Mouse (Mus musculus) intestine, embryonic 16.5 days (tissue): ENCODE results near the gene Efnb2. TPM values are rescaled to one million over a fixed set of nuclear protein-coding genes. Genes with fewer than 3 reads are reported as not detected.
A peak's percentile ranks its signal among the peaks of the same experiment; 100 is the strongest.

Source experiments
- ATAC-seq: fragments of 200-750 bp; cut with Nextera tagmentation; 2 replicates; pipeline ENCODE4 v1.8.0; 2017; ENCODE audit warnings: moderate TSS enrichment, moderate library complexity
- H3K27ac ChIP-seq: fragments of 300-500 bp; sonication (generic); 2 replicates; pipeline ENCODE4 v1.5.1; 2014; ENCODE audit warnings: mild to moderate bottlenecking, low read length
- H3K27me3 ChIP-seq: fragments of 300-500 bp; sonication (generic); replicated peaks from 2 replicates; pipeline ENCODE4 v1.6.1; 2014; ENCODE audit warnings: low read length, control low read depth, mixed read lengths; ENCODE audit not compliant: control insufficient read depth, insufficient read depth
- H3K36me3 ChIP-seq: fragments of 300-500 bp; sonication (generic); 2 replicates; pipeline ENCODE4 v1.6.1; 2014; ENCODE audit warnings: low read length, control low read depth; ENCODE audit not compliant: control insufficient read depth, insufficient read depth
- H3K4me1 ChIP-seq: fragments of 300-500 bp; sonication (generic); 2 replicates; pipeline ENCODE4 v1.6.1; 2014; ENCODE audit warnings: low read length, control low read depth, mixed read lengths; ENCODE audit not compliant: control insufficient read depth, insufficient read depth
- H3K4me2 ChIP-seq: fragments of 300-500 bp; sonication (generic); 2 replicates; pipeline ENCODE4 v1.6.1; 2014; ENCODE audit warnings: low read depth, low read length, control low read depth
- H3K4me3 ChIP-seq: fragments of 300-500 bp; sonication (generic); 2 replicates; pipeline ENCODE4 v1.5.1; 2014; ENCODE audit warnings: mild to moderate bottlenecking, low read length
- H3K9ac ChIP-seq: fragments of 300-500 bp; sonication (generic); 2 replicates; pipeline ENCODE4 v1.6.1; 2014; ENCODE audit warnings: low read depth, low read length
- H3K9me3 ChIP-seq: fragments of 300-500 bp; sonication (generic); 2 replicates; pipeline ENCODE4 v1.6.1; 2016; ENCODE audit warnings: low read length, control low read depth; ENCODE audit not compliant: control insufficient read depth
- WGBS: fragments of 180-500 bp; shearing (Covaris S2); extraction: QIAGEN DNeasy Blood & Tissue Kit; methylation state at CpG from one replicate; pipeline ENCODE4 v1.1.7; 2014; 5-methylcytosine and 5-hydroxymethylcytosine counted together
- polyA plus RNA-seq: library from polyadenylated mRNA; unstranded; fragments of >200 nt; fragmentation: Nextera tagmentation; extraction: Ambion mirVana; gene quantifications from 2 replicates; pipeline ENCODE4 v1.2.1, GENCODE M21; 2015

Efnb2 gene
- polyA plus RNA-seq, 1 experiment from 2014 or later, result 4.9 TPM

- peaks cover 15% of the 10 kb centered on the region; the same call in 1 of the 2 replicates for H3K36me3 ChIP-seq
- no peak for ATAC-seq
These were observed 38.6 kb downstream of the Efnb2 start for GRCm38 (mm10) chr8:8622476-8622875.

GRCm38 (mm10) chr8:8622031-8622430 lies 39.0 kb downstream of the Efnb2 start:
- no peaks in the 10 kb centered on the region for H3K9me3 ChIP-seq
- no peak for ATAC-seq
- peaks cover 15% of the 10 kb centered on the region; the same call in 1 of the 2 replicates for H3K36me3 ChIP-seq
- WGBS, result 89% methylated on average over 12 of the region's 12 CpGs
- H3K27me3 ChIP-seq, result no peaks in the 10 kb centered on the region
- no peaks in the 10 kb centered on the region for H3K4me1 ChIP-seq
- H3K4me2 ChIP-seq, result no peak overlapping the region
- no peak overlapping the region for H3K9ac ChIP-seq
- H3K4me3 ChIP-seq, result no peak overlapping the region
- H3K27ac ChIP-seq, result no peak overlapping the region

More at GRCm38 (mm10) chr8:8622476-8622875, 38.6 kb downstream of the Efnb2 start:
- Histone ChIP-seq H3K9me3 (no peaks in the 10 kb centered on the region), H3K4me2 (no peak overlapping the region), H3K4me1 (no peaks in the 10 kb centered on the region), H3K4me3 (no peak overlapping the region), H3K27me3 (no peaks in the 10 kb centered on the region), H3K9ac (no peak overlapping the region), H3K27ac (no peak overlapping the region)
- WGBS, result 85% methylated on average over 3 of the region's 3 CpGs

- Histone ChIP-seq H3K4me3 (no peak overlapping the region), H3K4me2 (no peak overlapping the region), H3K4me1 (no peaks in the 10 kb centered on the region), H3K27me3 (no peaks in the 10 kb centered on the region), H3K9ac (no peak overlapping the region), H3K27ac (no peak overlapping the region), H3K9me3 (no peaks in the 10 kb centered on the region), H3K36me3 (peaks cover 15% of the 10 kb centered on the region; the same call in 1 of the 2 replicates)
- ATAC-seq, result no peak
- WGBS, result 77% methylated on average over 16 of the region's 16 CpGs
These were observed 39.7 kb downstream of the Efnb2 start for GRCm38 (mm10) chr8:8621236-8621917.

- Histone ChIP-seq H3K27ac (no peak overlapping the region), H3K9ac (no peak overlapping the region), H3K36me3 (peaks cover 11% of the 10 kb centered on the region; the same call in 1 of the 2 replicates), H3K4me1 (no peaks in the 10 kb centered on the region), H3K4me2 (no peak overlapping the region), H3K27me3 (no peaks in the 10 kb centered on the region), H3K4me3 (no peak overlapping the region), H3K9me3 (no peaks in the 10 kb centered on the region)
- WGBS, result 90% methylated on average over 21 of the region's 21 CpGs
- ATAC-seq, result no peak
These were observed 40.5 kb downstream of the Efnb2 start for GRCm38 (mm10) chr8:8620536-8620935.

- H3K4me3 ChIP-seq, result no peak overlapping the region
- H3K27me3 ChIP-seq, result no peaks in the 10 kb centered on the region
- H3K9ac ChIP-seq, result no peak overlapping the region
- no peaks in the 10 kb centered on the region for H3K9me3 ChIP-seq
- peaks cover 11% of the 10 kb centered on the region; the same call in 1 of the 2 replicates for H3K36me3 ChIP-seq
- no peaks in the 10 kb centered on the region for H3K4me1 ChIP-seq
- no peak overlapping the region for H3K27ac ChIP-seq
- 57% methylated on average over 19 of the region's 19 CpGs for WGBS
- H3K4me2 ChIP-seq, result no peak overlapping the region
- ATAC-seq, result peak; percentile 63
These were observed 41.5 kb downstream of the Efnb2 start for GRCm38 (mm10) chr8:8619221-8620194.

- WGBS, result 70% methylated on average over 1 of the region's 1 CpGs
- ATAC-seq, result no peak
These were observed 47.2 kb downstream of the Efnb2 start for GRCm38 (mm10) chr8:8613844-8614243.

GRCm38 (mm10) chr8:8611928-8612327 lies 49.1 kb downstream of the Efnb2 start:
- Histone ChIP-seq H3K27me3 (no peaks in the 10 kb centered on the region), H3K9me3 (no peaks in the 10 kb centered on the region), H3K27ac (no peak overlapping the region), H3K4me1 (no peaks in the 10 kb centered on the region), H3K4me3 (no peak overlapping the region), H3K9ac (no peak overlapping the region), H3K4me2 (no peak overlapping the region), H3K36me3 (no peaks in the 10 kb centered on the region)
- 77% methylated on average over 4 of the region's 4 CpGs for WGBS
- no peak for ATAC-seq

More at GRCm38 (mm10) chr8:8613844-8614243, 47.2 kb downstream of the Efnb2 start:
- H3K9me3 ChIP-seq, result no peaks in the 10 kb centered on the region
- no peak overlapping the region for H3K9ac ChIP-seq
- no peak overlapping the region for H3K4me2 ChIP-seq
- no peaks in the 10 kb centered on the region for H3K27me3 ChIP-seq
- no peaks in the 10 kb centered on the region for H3K36me3 ChIP-seq
- H3K4me3 ChIP-seq, result no peak overlapping the region
- H3K4me1 ChIP-seq, result no peaks in the 10 kb centered on the region
- no peak overlapping the region for H3K27ac ChIP-seq

- Histone ChIP-seq H3K4me2 (no peak overlapping the region), H3K36me3 (no peaks in the 10 kb centered on the region), H3K4me1 (0 out of 2 replicates have a peak, but pooled peaks cover 4% of the 10 kb centered on the region), H3K9ac (no peak overlapping the region), H3K4me3 (no peak overlapping the region), H3K9me3 (no peaks in the 10 kb centered on the region), H3K27ac (no peak overlapping the region), H3K27me3 (no peaks in the 10 kb centered on the region)
- no peak for ATAC-seq
- 34% methylated on average over 7 of the region's 7 CpGs for WGBS
These were observed 51.3 kb downstream of the Efnb2 start for GRCm38 (mm10) chr8:8609791-8610190.

GRCm38 (mm10) chr8:8609141-8609540 lies 51.9 kb downstream of the Efnb2 start:
- Histone ChIP-seq H3K27ac (no peak overlapping the region), H3K9ac (no peak overlapping the region), H3K4me1 (0 out of 2 replicates have a peak, but pooled peaks cover 5% of the 10 kb centered on the region), H3K4me3 (no peak overlapping the region), H3K4me2 (no peak overlapping the region), H3K36me3 (no peaks in the 10 kb centered on the region), H3K27me3 (no peaks in the 10 kb centered on the region), H3K9me3 (no peaks in the 10 kb centered on the region)
- no peak for ATAC-seq
- WGBS, result 29% methylated on average over 5 of the region's 5 CpGs
